Mouse (Mus musculus): Measurements from ENCODE around the gene Lrba.

The Lrba gene

GRCm38 (mm10) chr3:86253791-86254190 is 29.3 kb downstream of the Lrba start:
- no peak for DNase-seq (ENCODE audit: low read depth, low spot score)

DNA sequence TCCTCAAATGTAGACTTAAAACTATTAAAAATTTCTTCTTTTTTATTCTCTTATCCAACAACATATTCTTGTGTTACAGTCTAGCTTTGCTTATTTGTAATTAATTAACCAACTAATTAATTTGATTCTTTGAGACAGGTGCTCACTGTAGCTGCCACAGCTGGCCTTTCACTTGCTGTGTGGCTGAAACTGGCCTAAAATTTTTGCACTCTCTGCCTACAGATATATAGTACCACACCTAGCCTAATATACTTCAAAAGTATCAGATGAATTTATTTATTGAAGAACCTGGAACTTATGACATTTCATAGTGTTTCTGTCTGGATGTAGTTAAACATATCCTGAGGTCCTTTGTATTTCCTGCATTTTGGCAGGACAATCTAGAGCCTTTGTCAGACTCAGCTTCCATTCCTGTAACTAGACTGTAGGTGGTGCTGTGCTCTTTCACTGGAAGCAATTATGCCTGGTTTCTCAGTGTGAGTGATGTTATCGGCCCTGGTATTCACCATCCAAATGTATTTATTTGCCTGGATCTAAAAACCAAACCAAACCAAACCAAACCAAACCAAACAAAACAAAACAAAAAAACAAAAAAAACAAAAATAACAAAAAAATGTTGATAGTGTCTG is 43.7 kb downstream of the Lrba start:
- DNase-seq (ENCODE audit: low read depth, low spot score) = peak; percentile 80

- DNase-seq (ENCODE audit: low read depth, low spot score) = no peak
Observed at GRCm38 (mm10) chr3:86275651-86276050, 51.2 kb downstream of the Lrba start.

DNA sequence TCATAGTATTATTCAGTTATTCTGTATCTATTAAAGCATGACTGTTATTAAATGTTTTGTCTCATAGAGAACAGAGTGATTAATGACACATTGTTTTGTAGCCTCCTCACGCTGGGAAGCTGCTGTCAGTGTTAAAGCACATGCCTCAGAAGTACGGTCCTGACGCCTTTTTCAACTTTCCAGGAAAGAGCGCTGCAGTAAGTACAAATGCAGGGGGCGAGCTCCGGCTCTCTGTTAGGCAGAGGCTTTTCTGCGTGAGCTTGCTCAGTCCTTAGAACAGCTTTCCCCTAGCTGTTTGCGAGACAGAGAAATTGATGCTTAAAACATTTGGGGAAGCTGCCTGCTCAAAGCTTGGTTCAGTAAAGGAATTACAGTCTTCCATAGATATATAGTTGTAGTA is 66.8 kb downstream of the Lrba start:
- DNase-seq (ENCODE audit: low read depth, low spot score) = no peak

DNA sequence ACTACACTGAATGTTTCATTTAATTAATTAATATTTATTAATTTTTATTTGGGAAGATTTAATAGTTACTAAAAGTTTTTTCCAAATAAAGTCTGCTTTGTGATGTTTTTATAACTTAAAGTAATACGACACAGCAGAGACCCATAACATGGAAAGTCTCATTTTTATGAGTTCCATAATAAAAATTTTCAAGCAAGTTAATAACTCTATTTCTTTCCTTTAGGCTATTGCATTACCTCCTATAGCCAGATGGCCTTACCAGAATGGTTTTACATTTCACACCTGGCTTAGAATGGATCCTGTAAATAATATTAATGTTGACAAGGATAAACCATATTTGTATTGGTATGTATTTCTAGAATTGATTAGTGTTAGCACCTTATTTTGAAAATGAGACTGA is 70.4 kb downstream of the Lrba start:
- DNase-seq (ENCODE audit: low read depth, low spot score) = no peak

GRCm38 (mm10) chr3:86296214-86296613 is 71.7 kb downstream of the Lrba start:
- DNase-seq (ENCODE audit: low read depth, low spot score) = no peak

DNA sequence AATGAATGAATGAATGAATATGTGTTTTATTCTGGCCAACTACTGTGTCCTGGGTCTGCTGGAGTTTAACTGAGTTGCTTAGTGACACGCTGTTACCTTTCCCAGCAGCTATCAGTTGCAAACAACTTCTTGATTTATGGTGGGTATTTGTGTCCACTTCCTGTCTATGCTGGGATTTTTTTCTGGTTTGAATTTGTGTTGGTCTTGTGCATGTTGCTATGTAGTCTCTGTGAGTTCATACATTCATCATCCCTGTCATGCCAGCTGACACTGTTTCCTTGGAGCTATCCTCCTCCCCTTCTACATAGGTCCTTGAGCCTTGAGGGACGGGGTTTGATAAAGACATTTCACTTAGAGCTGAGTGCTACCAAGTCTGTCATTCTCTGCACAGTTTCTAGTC is 84.4 kb downstream of the Lrba start:
- peak; percentile 14 for DNase-seq (ENCODE audit: low read depth, low spot score)

DNA sequence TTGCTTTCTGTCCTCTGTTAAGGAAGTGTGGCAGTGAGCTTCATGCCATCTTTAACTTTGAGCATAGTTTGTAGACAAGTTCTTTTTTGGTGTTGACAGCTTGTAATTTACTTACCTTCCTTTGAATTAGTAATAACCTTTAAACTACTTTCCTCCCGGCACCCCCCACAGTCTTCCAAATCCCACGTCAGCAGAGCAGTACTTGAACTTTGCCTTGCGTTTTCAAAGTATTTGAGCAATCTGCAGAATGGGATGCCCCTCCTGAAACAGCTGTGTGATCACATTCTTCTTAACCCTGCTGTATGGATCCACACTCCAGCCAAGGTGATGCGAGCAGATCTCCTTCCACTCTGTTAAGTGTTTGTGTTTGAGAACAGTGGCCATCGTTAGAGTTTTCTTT is 85.7 kb downstream of the Lrba start:
- DNase-seq (ENCODE audit: low read depth, low spot score) = no peak

GRCm38 (mm10) chr3:86311406-86311805 is 86.9 kb downstream of the Lrba start:
- no peak for DNase-seq (ENCODE audit: low read depth, low spot score)

GRCm38 (mm10) chr3:86317636-86318035 is 93.2 kb downstream of the Lrba start:
- no peak for DNase-seq (ENCODE audit: low read depth, low spot score)

DNA sequence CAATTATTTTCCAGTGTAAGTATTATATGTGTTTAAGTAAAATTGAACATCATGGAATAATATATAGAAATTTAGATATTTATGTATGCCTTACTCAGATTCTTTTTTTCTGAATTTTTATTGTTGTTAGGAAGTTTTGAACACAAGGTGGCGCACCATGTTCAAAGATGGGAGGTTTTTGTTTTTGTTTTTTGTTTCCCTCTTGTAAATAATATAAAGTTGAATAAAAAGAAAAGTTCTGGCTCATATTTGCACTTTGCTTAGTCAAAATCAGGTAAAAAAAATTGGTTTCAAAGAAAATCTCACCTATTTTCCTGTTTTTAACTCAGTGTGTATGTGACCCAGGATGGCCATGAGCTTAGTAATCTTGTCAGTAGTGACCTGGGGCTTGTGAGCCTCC is 104.1 kb downstream of the Lrba start:
- DNase-seq (ENCODE audit: low read depth, low spot score) = peak; percentile 64

GRCm38 (mm10) chr3:86343261-86343660 is 118.8 kb downstream of the Lrba start:
- DNase-seq (ENCODE audit: low read depth, low spot score) = no peak

- DNase-seq (ENCODE audit: low read depth, low spot score) = no peak
Observed at GRCm38 (mm10) chr3:86362486-86362885, 138.0 kb downstream of the Lrba start.

GRCm38 (mm10) chr3:86371466-86371865 is 147.0 kb downstream of the Lrba start:
- DNase-seq (ENCODE audit: low read depth, low spot score) = no peak

- DNase-seq (ENCODE audit: low read depth, low spot score) = no peak
Observed at GRCm38 (mm10) chr3:86375276-86375675, 150.8 kb downstream of the Lrba start.

- no peak for DNase-seq (ENCODE audit: low read depth, low spot score)
Observed at GRCm38 (mm10) chr3:86382557-86382956, 158.1 kb downstream of the Lrba start.

DNA sequence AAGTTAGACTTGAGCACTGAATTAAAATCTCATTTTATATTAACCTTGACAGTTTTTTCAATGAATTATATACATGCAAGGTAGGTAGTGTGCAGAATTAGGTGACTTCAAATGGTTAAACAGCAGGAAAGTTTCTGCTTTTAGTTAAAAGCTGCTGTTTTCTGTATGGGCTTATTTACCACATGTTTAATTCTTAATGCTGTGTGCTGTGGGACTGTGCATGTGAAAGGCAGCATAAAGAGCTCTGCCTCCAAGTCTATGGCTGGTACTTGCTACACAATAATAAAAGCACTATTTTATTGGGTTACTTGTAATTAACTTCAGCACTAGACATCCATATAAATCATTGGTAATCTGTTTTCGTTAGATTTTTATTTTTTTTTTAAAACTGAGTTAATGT is 160.6 kb downstream of the Lrba start:
- DNase-seq (ENCODE audit: low read depth, low spot score) = no peak

- DNase-seq (ENCODE audit: low read depth, low spot score) = no peak
Observed at GRCm38 (mm10) chr3:86386246-86386645, 161.8 kb downstream of the Lrba start.

DNA sequence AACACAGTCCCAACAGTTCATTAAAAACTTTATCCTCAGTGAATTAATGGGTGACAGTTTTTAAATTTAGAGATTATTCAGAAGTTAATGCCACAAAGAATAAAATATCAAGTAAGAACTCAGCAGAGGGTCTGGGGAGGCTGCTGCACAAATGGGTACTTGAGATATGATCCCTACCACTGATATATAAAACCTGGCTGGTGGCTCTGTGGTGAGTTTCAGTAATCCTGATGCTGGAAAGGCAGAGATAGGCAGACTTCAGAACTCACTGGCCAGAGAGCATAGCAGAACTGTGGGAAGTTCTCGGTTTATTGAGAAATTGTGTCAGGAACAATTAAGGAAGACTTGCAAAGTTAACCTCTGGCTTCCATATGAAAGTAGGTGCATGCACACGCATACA is 199.3 kb downstream of the Lrba start:
- DNase-seq (ENCODE audit: low read depth, low spot score) = no peak

DNA sequence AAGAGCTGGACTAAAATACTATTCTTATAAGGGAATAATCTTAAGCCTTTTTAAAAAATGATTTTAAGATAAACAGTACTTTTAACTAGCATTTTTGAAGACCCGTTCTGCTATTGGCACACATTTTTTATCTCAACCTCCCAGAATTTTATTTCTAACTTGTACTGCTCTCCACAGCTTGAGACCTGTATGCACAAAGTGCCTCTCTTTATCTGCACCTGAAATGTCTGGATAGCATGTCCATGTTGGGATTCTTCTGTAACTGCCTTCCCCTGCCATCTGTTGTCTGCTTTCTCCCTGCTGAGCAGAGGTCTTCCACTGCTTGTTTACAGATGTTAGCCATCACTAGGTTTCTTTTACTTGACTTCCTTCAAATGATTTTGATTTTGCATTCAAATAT is 202.3 kb downstream of the Lrba start:
- DNase-seq (ENCODE audit: low read depth, low spot score) = no peak

GRCm38 (mm10) chr3:86443497-86443896 is 219.0 kb downstream of the Lrba start:
- no peak for DNase-seq (ENCODE audit: low read depth, low spot score)

- DNase-seq (ENCODE audit: low read depth, low spot score) = no peak
Observed at GRCm38 (mm10) chr3:86451211-86451610, 226.7 kb downstream of the Lrba start.

- DNase-seq (ENCODE audit: low read depth, low spot score) = peak; percentile 74
Observed at GRCm38 (mm10) chr3:86461582-86461981, 237.1 kb downstream of the Lrba start.

DNA sequence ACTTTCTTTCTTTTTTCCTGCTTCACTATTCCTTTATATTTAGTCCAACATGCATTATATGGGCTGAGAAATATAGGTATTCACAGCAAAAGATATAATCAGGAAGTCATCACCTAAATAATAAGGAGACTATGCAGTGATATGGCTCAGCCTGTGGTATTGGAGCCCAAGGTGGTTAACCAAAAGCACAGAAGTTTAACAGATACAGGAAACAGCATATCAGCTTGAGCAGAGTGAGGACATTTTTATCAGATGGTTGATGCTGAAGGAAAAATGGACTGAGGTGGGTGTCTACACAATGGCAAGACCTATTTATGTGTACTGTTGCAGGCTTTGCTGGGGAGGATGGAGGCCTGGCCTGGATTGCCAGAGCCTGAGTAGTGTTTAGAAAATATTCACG is 265.5 kb downstream of the Lrba start:
- no peak for DNase-seq (ENCODE audit: low read depth, low spot score)

Data from 3T3-L1 (cell line).